Mouse (Mus musculus) G1E (cell line): Measurements from ENCODE around the gene Ddi2.

Experiments
- CTCF ChIP-seq: IDR thresholded peaks from 2 replicates; pipeline ENCODE4 v1.5.1; 2012; ENCODE audit warnings: low read depth, low read length, inconsistent platforms, mixed read lengths
- GATA1 ChIP-seq: IDR thresholded peaks from 2 replicates; pipeline ENCODE4 v1.6.1; 2012; ENCODE audit warnings: borderline replicate concordance, low read length, inconsistent platforms, mixed read lengths
- GATA2 ChIP-seq: IDR thresholded peaks from 2 replicates; pipeline ENCODE4 v1.6.1; 2012; ENCODE audit warnings: low read depth, low read length, inconsistent platforms, borderline replicate concordance
- POLR2AphosphoS5 ChIP-seq: IDR thresholded peaks from 2 replicates; pipeline ENCODE4 v1.6.1; 2012; ENCODE audit warnings: low read depth, low read length, inconsistent platforms; ENCODE audit not compliant: insufficient replicate concordance
- TAL1 ChIP-seq: conservative IDR thresholded peaks from 2 replicates; pipeline ENCODE4 v1.6.1; 2012; ENCODE audit warnings: low read depth, low read length, inconsistent platforms, mixed read lengths

DNA sequence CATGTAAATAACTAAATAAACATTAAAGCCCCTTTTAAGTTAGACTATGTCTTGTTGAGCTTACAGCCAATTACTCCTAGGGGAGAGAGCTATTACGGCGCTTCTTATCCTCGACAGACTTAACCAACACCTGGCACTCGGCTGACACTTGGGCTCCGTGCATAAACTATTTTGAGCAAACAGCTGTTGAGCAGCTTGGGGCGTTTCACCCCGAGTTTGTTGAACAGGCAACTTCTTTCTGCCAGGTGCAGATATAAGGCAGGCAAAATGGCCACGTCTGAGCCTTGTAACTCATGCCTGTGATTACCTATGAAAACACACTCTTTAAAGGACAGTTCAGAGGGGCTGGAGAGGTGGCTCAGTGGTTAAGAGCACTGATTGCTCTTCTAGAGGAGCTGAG is 14.8 kb upstream of the Ddi2 start:
- TF ChIP-seq GATA1, result no peak
- no peak for TF ChIP-seq CTCF
- no peak for TF ChIP-seq POLR2AphosphoS5
- no peak for TF ChIP-seq TAL1
- TF ChIP-seq GATA2, result no peak
